Mouse (Mus musculus): ENCODE measurements at regions not wholly inside any gene's neighbourhood (a gene's known extent, or its start where the extent isn't known, plus 50 kb on each side); places are given as distances from the start of the nearest gene placed in this dataset.

- Histone ChIP-seq H3K27me3 (ENCODE audit: control insufficient read depth, insufficient read depth, insufficient read length) (no peaks in the 10 kb centered on the region), H3K79me2 (ENCODE audit: control insufficient read depth, insufficient read depth) (no peaks in the 10 kb centered on the region), H3K4me3 (ENCODE audit: insufficient read depth, poor library complexity, severe bottlenecking) (no peak overlapping the region), H3ac (ENCODE audit: control insufficient read depth, insufficient read length, low read depth) (no peak overlapping the region), H3K36me3 (ENCODE audit: control insufficient read depth, insufficient read depth) (no peaks in the 10 kb centered on the region), H3K79me3 (ENCODE audit: low read depth) (no peaks in the 10 kb centered on the region)
- no peak for TF ChIP-seq FOSL1 (IDR thresholded peaks at IDR 0.05; ENCODE audit: insufficient read depth, low read length, poor library complexity, severe bottlenecking)
- TF ChIP-seq MYOG (IDR thresholded peaks at IDR 0.05; ENCODE audit: control insufficient read depth, extremely low read depth, insufficient read length): no peak
- no peak for TF ChIP-seq USF1 (IDR thresholded peaks at IDR 0.05; ENCODE audit: low read depth)
- TF ChIP-seq CEBPB (IDR thresholded peaks at IDR 0.05; ENCODE audit: low read depth): no peak
- no peak for TF ChIP-seq MYOD1 (IDR thresholded peaks at IDR 0.05; ENCODE audit: control insufficient read depth, insufficient read length, low read depth)
- TF ChIP-seq CTCF (IDR thresholded peaks at IDR 0.05; ENCODE audit: control insufficient read depth, insufficient read depth, insufficient read length): no peak
- no peak for TF ChIP-seq MAX (IDR thresholded peaks at IDR 0.05)
These were observed 77.4 kb upstream of the Atxn1 start for GRCm38 (mm10) chr13:46042224-46042623.

- Histone ChIP-seq H3K79me3 (ENCODE audit: low read depth) (no peaks in the 10 kb centered on the region), H3K79me2 (ENCODE audit: control insufficient read depth, insufficient read depth) (no peaks in the 10 kb centered on the region), H3K4me3 (ENCODE audit: insufficient read depth, poor library complexity, severe bottlenecking) (no peak overlapping the region), H3ac (ENCODE audit: control insufficient read depth, insufficient read length, low read depth) (no peak overlapping the region), H3K27me3 (ENCODE audit: control insufficient read depth, insufficient read depth, insufficient read length) (no peaks in the 10 kb centered on the region), H3K36me3 (ENCODE audit: control insufficient read depth, insufficient read depth) (no peaks in the 10 kb centered on the region)
- no peak for TF ChIP-seq USF1 (IDR thresholded peaks at IDR 0.05; ENCODE audit: low read depth)
- no peak for TF ChIP-seq MAX (IDR thresholded peaks at IDR 0.05)
- no peak for TF ChIP-seq CTCF (IDR thresholded peaks at IDR 0.05; ENCODE audit: control insufficient read depth, insufficient read depth, insufficient read length)
- TF ChIP-seq FOSL1 (IDR thresholded peaks at IDR 0.05; ENCODE audit: insufficient read depth, low read length, poor library complexity, severe bottlenecking): no peak
- no peak for TF ChIP-seq MYOD1 (IDR thresholded peaks at IDR 0.05; ENCODE audit: control insufficient read depth, insufficient read length, low read depth)
- TF ChIP-seq MYOG (IDR thresholded peaks at IDR 0.05; ENCODE audit: control insufficient read depth, extremely low read depth, insufficient read length): no peak
These were observed 76.7 kb upstream of the Atxn1 start for GRCm38 (mm10) chr13:46041475-46041874.

- Histone ChIP-seq H3K36me3 (ENCODE audit: control insufficient read depth, insufficient read depth) (no peaks in the 10 kb centered on the region), H3K79me3 (ENCODE audit: low read depth) (no peaks in the 10 kb centered on the region), H3K79me2 (ENCODE audit: control insufficient read depth, insufficient read depth) (no peaks in the 10 kb centered on the region), H3K27me3 (ENCODE audit: control insufficient read depth, insufficient read depth, insufficient read length) (no peaks in the 10 kb centered on the region), H3ac (ENCODE audit: control insufficient read depth, insufficient read length, low read depth) (no peak overlapping the region), H3K4me3 (ENCODE audit: insufficient read depth, poor library complexity, severe bottlenecking) (no peak overlapping the region)
- TF ChIP-seq CEBPB (IDR thresholded peaks at IDR 0.05; ENCODE audit: low read depth) (no peak), FOSL1 (IDR thresholded peaks at IDR 0.05; ENCODE audit: insufficient read depth, low read length, poor library complexity, severe bottlenecking) (no peak), USF1 (IDR thresholded peaks at IDR 0.05; ENCODE audit: low read depth) (no peak), CTCF (IDR thresholded peaks at IDR 0.05; ENCODE audit: control insufficient read depth, insufficient read depth, insufficient read length) (no peak), MYOG (IDR thresholded peaks at IDR 0.05; ENCODE audit: control insufficient read depth, extremely low read depth, insufficient read length) (no peak), MAX (IDR thresholded peaks at IDR 0.05) (no peak), MYOD1 (IDR thresholded peaks at IDR 0.05; ENCODE audit: control insufficient read depth, insufficient read length, low read depth) (no peak)
These were observed 75.3 kb upstream of the Atxn1 start for GRCm38 (mm10) chr13:46040062-46040461.

GRCm38 (mm10) chr13:46038441-46039331 lies 73.9 kb upstream of the Atxn1 start:
- H3K79me3 ChIP-seq (ENCODE audit: low read depth): no peaks in the 10 kb centered on the region
- TF ChIP-seq MYOG (IDR thresholded peaks at IDR 0.05; ENCODE audit: control insufficient read depth, extremely low read depth, insufficient read length) (no peak), MAX (IDR thresholded peaks at IDR 0.05) (no peak), CTCF (IDR thresholded peaks at IDR 0.05; ENCODE audit: control insufficient read depth, insufficient read depth, insufficient read length) (no peak), CEBPB (IDR thresholded peaks at IDR 0.05; ENCODE audit: low read depth) (no peak), FOSL1 (IDR thresholded peaks at IDR 0.05; ENCODE audit: insufficient read depth, low read length, poor library complexity, severe bottlenecking) (no peak), USF1 (IDR thresholded peaks at IDR 0.05; ENCODE audit: low read depth) (no peak), MYOD1 (IDR thresholded peaks at IDR 0.05; ENCODE audit: control insufficient read depth, insufficient read length, low read depth) (no peak)
- H3K27me3 ChIP-seq (ENCODE audit: control insufficient read depth, insufficient read depth, insufficient read length): peaks cover 3% of the 10 kb centered on the region
- H3K36me3 ChIP-seq (ENCODE audit: control insufficient read depth, insufficient read depth): no peaks in the 10 kb centered on the region
- H3ac ChIP-seq (ENCODE audit: control insufficient read depth, insufficient read length, low read depth): no peak overlapping the region
- no peaks in the 10 kb centered on the region for H3K79me2 ChIP-seq (ENCODE audit: control insufficient read depth, insufficient read depth)
- no peak overlapping the region for H3K4me3 ChIP-seq (ENCODE audit: insufficient read depth, poor library complexity, severe bottlenecking)

GRCm38 (mm10) chr13:46032281-46032680 lies 67.5 kb upstream of the Atxn1 start:
- H3K36me3 ChIP-seq (ENCODE audit: control insufficient read depth, insufficient read depth): no peaks in the 10 kb centered on the region
- TF ChIP-seq CEBPB (IDR thresholded peaks at IDR 0.05; ENCODE audit: low read depth) (no peak), FOSL1 (IDR thresholded peaks at IDR 0.05; ENCODE audit: insufficient read depth, low read length, poor library complexity, severe bottlenecking) (no peak), MYOD1 (IDR thresholded peaks at IDR 0.05; ENCODE audit: control insufficient read depth, insufficient read length, low read depth) (no peak), CTCF (IDR thresholded peaks at IDR 0.05; ENCODE audit: control insufficient read depth, insufficient read depth, insufficient read length) (no peak), USF1 (IDR thresholded peaks at IDR 0.05; ENCODE audit: low read depth) (no peak), MYOG (IDR thresholded peaks at IDR 0.05; ENCODE audit: control insufficient read depth, extremely low read depth, insufficient read length) (no peak), MAX (IDR thresholded peaks at IDR 0.05) (no peak)
- no peaks in the 10 kb centered on the region for H3K79me3 ChIP-seq (ENCODE audit: low read depth)
- H3ac ChIP-seq (ENCODE audit: control insufficient read depth, insufficient read length, low read depth): no peak overlapping the region
- H3K4me3 ChIP-seq (ENCODE audit: insufficient read depth, poor library complexity, severe bottlenecking): no peak overlapping the region
- H3K27me3 ChIP-seq (ENCODE audit: control insufficient read depth, insufficient read depth, insufficient read length): peaks cover 3% of the 10 kb centered on the region
- no peaks in the 10 kb centered on the region for H3K79me2 ChIP-seq (ENCODE audit: control insufficient read depth, insufficient read depth)

Measured in C2C12 (cell line).